Mouse (Mus musculus) stomach, postnatal 0 days (tissue): ENCODE measurements at regions not wholly inside any gene's neighbourhood (a gene's known extent, or its start where the extent isn't known, plus 50 kb on each side); places are given as distances from the start of the nearest gene placed in this dataset.

Experiments
- CTCF ChIP-seq: IDR thresholded peaks from 2 replicates; pipeline ENCODE4 v1.5.1; 2016; ENCODE audit warnings: antibody characterized with exemption, low read depth, mild to moderate bottlenecking, moderate library complexity
- EP300 ChIP-seq: optimal IDR thresholded peaks from 2 replicates; pipeline ENCODE3; 2016; ENCODE audit warnings: antibody characterized with exemption

- TF ChIP-seq CTCF (peak; percentile 45), EP300 (no peak)
Observed at GRCm38 (mm10) chr4:99484271-99484670, 171.8 kb upstream of the Foxd3 start.
